Mouse (Mus musculus) thymus, adult 2 months (tissue): ENCODE measurements around the gene Fem1b. TPM values are rescaled to one million over a fixed set of nuclear protein-coding genes. Genes with fewer than 3 reads are reported as not detected.

Source experiments
- DNase-seq: peaks from one replicate; pipeline ENCODE4 v3.0.0; 2021
- H3K27ac ChIP-seq: fragments of 200-500 bp; 2 replicates; pipeline ENCODE4 v1.5.1; 2012; ENCODE audit warnings: low read length, control low read depth; ENCODE audit not compliant: control insufficient read depth, insufficient read depth
- H3K27me3 ChIP-seq: fragments of 200-500 bp; 2 replicates; pipeline ENCODE4 v1.6.1; 2012; ENCODE audit warnings: mild to moderate bottlenecking, low read length, moderate library complexity, mixed read lengths; ENCODE audit not compliant: control insufficient read depth, insufficient read depth
- H3K36me3 ChIP-seq: fragments of 200-500 bp; 2 replicates; pipeline ENCODE4 v1.6.1; 2012; ENCODE audit warnings: mild to moderate bottlenecking, low read length, moderate library complexity; ENCODE audit not compliant: control insufficient read depth, insufficient read depth
- H3K4me1 ChIP-seq: fragments of 200-500 bp; replicated peaks from 2 replicates; pipeline ENCODE4 v1.6.1; 2012; ENCODE audit warnings: low read length; ENCODE audit not compliant: control insufficient read depth, insufficient read depth
- H3K4me3 ChIP-seq: fragments of 200-500 bp; 2 replicates; pipeline ENCODE4 v1.5.1; 2012; ENCODE audit warnings: mild to moderate bottlenecking, low read length, control low read depth, moderate library complexity; ENCODE audit not compliant: control insufficient read depth, insufficient read depth
- CTCF ChIP-seq: fragments of 200-500 bp; IDR thresholded peaks from 2 replicates; pipeline ENCODE4 v1.5.1; 2012; ENCODE audit warnings: mild to moderate bottlenecking, control low read depth, low read length, moderate library complexity, borderline replicate concordance; ENCODE audit not compliant: control insufficient read depth, poor library complexity, insufficient read depth; ENCODE audit errors: extremely low read depth
- POLR2A ChIP-seq: fragments of 200-500 bp; IDR thresholded peaks from 2 replicates; pipeline ENCODE4 v1.6.1; 2012; ENCODE audit warnings: mild to moderate bottlenecking, low read length, control low read depth, moderate library complexity; ENCODE audit not compliant: control insufficient read depth, poor library complexity, insufficient read depth; ENCODE audit errors: extremely low read depth
- WGBS: fragments of 180-500 bp; shearing (Covaris S2); methylation state at CpG from one replicate; pipeline ENCODE4 v1.1.7; 2018; 5-methylcytosine and 5-hydroxymethylcytosine counted together
- polyA plus RNA-seq: library from polyadenylated mRNA; depleted of rRNA; stranded (reverse); fragments of >200 nt; gene quantifications from 2 replicates; pipeline ENCODE4 v1.2.3, GENCODE M21; 2012

The Fem1b gene
- polyA plus RNA-seq, 1 experiment: 15.3 TPM

GRCm38 (mm10) chr9:62851571-62851970, 39.8 kb upstream of the Fem1b start:
- Histone ChIP-seq H3K4me1 (peaks cover 31% of the 10 kb centered on the region), H3K27me3 (no peaks in the 10 kb centered on the region), H3K27ac (peak overlapping the region; percentile 77), H3K36me3 (no peaks in the 10 kb centered on the region), H3K4me3 (no peak overlapping the region)
- DNase-seq: peak; percentile 73
- 5% methylated on average over 2 of the region's 2 CpGs for WGBS
- 0 out of 2 replicates have a peak, but pooled peaks have one; percentile 13 for TF ChIP-seq POLR2A
- no peak for TF ChIP-seq CTCF

GRCm38 (mm10) chr9:62848641-62849040, 36.9 kb upstream of the Fem1b start:
- Histone ChIP-seq H3K36me3 (no peaks in the 10 kb centered on the region), H3K27ac (no peak overlapping the region), H3K4me3 (no peak overlapping the region), H3K4me1 (peaks cover 29% of the 10 kb centered on the region), H3K27me3 (no peaks in the 10 kb centered on the region)
- DNase-seq: no peak
- no peak for TF ChIP-seq CTCF
- TF ChIP-seq POLR2A: no peak
- 96% methylated on average over 3 of the region's 3 CpGs for WGBS

GRCm38 (mm10) chr9:62847694-62848093, 36.0 kb upstream of the Fem1b start:
- H3K4me1 ChIP-seq: peaks cover 28% of the 10 kb centered on the region
- WGBS: 4% methylated on average over 3 of the region's 3 CpGs
- TF ChIP-seq POLR2A: no peak
- peak; percentile 99 for TF ChIP-seq CTCF
- no peak overlapping the region for H3K27ac ChIP-seq
- H3K36me3 ChIP-seq: no peaks in the 10 kb centered on the region
- no peak overlapping the region for H3K4me3 ChIP-seq
- H3K27me3 ChIP-seq: no peaks in the 10 kb centered on the region
- peak; percentile 87 for DNase-seq

GRCm38 (mm10) chr9:62844461-62844860, 32.7 kb upstream of the Fem1b start:
- TF ChIP-seq POLR2A: no peak
- TF ChIP-seq CTCF: no peak
- Histone ChIP-seq H3K4me3 (no peak overlapping the region), H3K27me3 (no peaks in the 10 kb centered on the region), H3K4me1 (peaks cover 12% of the 10 kb centered on the region), H3K36me3 (no peaks in the 10 kb centered on the region), H3K27ac (no peak overlapping the region)
- 98% methylated on average over 5 of the region's 5 CpGs for WGBS
- DNase-seq: no peak

GRCm38 (mm10) chr9:62843356-62844024, 31.8 kb upstream of the Fem1b start:
- Histone ChIP-seq H3K4me3 (no peak overlapping the region), H3K27ac (no peak overlapping the region), H3K4me1 (peaks cover 16% of the 10 kb centered on the region), H3K27me3 (no peaks in the 10 kb centered on the region), H3K36me3 (no peaks in the 10 kb centered on the region)
- 94% methylated on average over 10 of the region's 10 CpGs for WGBS
- no peak for DNase-seq
- TF ChIP-seq POLR2A (no peak), CTCF (no peak)

GRCm38 (mm10) chr9:62839172-62839770, 27.5 kb upstream of the Fem1b start:
- Histone ChIP-seq H3K4me1 (peaks cover 20% of the 10 kb centered on the region), H3K27me3 (no peaks in the 10 kb centered on the region), H3K36me3 (no peaks in the 10 kb centered on the region), H3K27ac (peak overlapping the region; percentile 17; the same call in 1 of the 2 replicates), H3K4me3 (peak overlapping the region; percentile 63)
- peak; percentile 31 for DNase-seq
- 20% methylated on average over 14 of the region's 14 CpGs for WGBS
- TF ChIP-seq POLR2A: no peak
- TF ChIP-seq CTCF: 0 out of 2 replicates have a peak, but pooled peaks have one; percentile 3
